Mouse (Mus musculus) liver, embryonic 16.5 days (tissue): ENCODE data around the gene Hnrnph3. TPM values are rescaled to one million over a fixed set of nuclear protein-coding genes. Genes with fewer than 3 reads are reported as not detected.

ENCODE experiments used
- ATAC-seq: fragments of 200-750 bp; cut with Nextera tagmentation; 2 replicates; pipeline ENCODE4 v1.8.0; 2017; ENCODE audit warnings: low read depth, mild to moderate bottlenecking, moderate number of reproducible peaks, moderate library complexity
- H3K27ac ChIP-seq: fragments of 300-500 bp; sonication (generic); 2 replicates; pipeline ENCODE4 v1.5.1; 2014; ENCODE audit warnings: mild to moderate bottlenecking, low read length
- H3K27me3 ChIP-seq: fragments of 300-500 bp; sonication (generic); 2 replicates; pipeline ENCODE4 v1.6.1; 2014; ENCODE audit warnings: low read depth, low read length, mixed read lengths; ENCODE audit not compliant: control insufficient read depth, insufficient read depth
- H3K36me3 ChIP-seq: fragments of 300-500 bp; sonication (generic); 2 replicates; pipeline ENCODE4 v1.6.1; 2014; ENCODE audit warnings: mild to moderate bottlenecking; ENCODE audit not compliant: control insufficient read depth, insufficient read depth
- H3K4me1 ChIP-seq: fragments of 300-500 bp; sonication (generic); 2 replicates; pipeline ENCODE4 v1.6.1; 2014; ENCODE audit warnings: low read depth, low read length, mixed read lengths; ENCODE audit not compliant: control insufficient read depth
- H3K4me2 ChIP-seq: fragments of 300-500 bp; sonication (generic); 2 replicates; pipeline ENCODE4 v1.6.1; 2014; ENCODE audit warnings: low read depth, low read length, mixed read lengths
- H3K4me3 ChIP-seq: fragments of 300-500 bp; sonication (generic); 2 replicates; pipeline ENCODE4 v1.5.1; 2014; ENCODE audit warnings: low read depth, mild to moderate bottlenecking, low read length
- H3K9ac ChIP-seq: fragments of 300-500 bp; sonication (generic); 2 replicates; pipeline ENCODE4 v1.6.1; 2014; ENCODE audit warnings: low read depth, low read length
- H3K9me3 ChIP-seq: fragments of 300-500 bp; sonication (generic); replicated peaks from 2 replicates; pipeline ENCODE4 v1.6.1; 2016; ENCODE audit warnings: low read length; ENCODE audit not compliant: control insufficient read depth
- WGBS: fragments of 180-500 bp; shearing (Covaris S2); extraction: QIAGEN DNeasy Blood & Tissue Kit; methylation state at CpG from one replicate; pipeline ENCODE4 v1.1.7; 2014; ENCODE audit not compliant: insufficient replicate concordance; 5-methylcytosine and 5-hydroxymethylcytosine counted together
- polyA plus RNA-seq: library from polyadenylated mRNA; unstranded; fragments of >200 nt; fragmentation: Nextera tagmentation; extraction: Ambion mirVana; gene quantifications from 2 replicates; pipeline ENCODE4 v1.2.1, GENCODE M21; 2015

Gene Hnrnph3
- polyA plus RNA-seq, 1 experiment from 2014 or later, result 22.2 TPM

DNA sequence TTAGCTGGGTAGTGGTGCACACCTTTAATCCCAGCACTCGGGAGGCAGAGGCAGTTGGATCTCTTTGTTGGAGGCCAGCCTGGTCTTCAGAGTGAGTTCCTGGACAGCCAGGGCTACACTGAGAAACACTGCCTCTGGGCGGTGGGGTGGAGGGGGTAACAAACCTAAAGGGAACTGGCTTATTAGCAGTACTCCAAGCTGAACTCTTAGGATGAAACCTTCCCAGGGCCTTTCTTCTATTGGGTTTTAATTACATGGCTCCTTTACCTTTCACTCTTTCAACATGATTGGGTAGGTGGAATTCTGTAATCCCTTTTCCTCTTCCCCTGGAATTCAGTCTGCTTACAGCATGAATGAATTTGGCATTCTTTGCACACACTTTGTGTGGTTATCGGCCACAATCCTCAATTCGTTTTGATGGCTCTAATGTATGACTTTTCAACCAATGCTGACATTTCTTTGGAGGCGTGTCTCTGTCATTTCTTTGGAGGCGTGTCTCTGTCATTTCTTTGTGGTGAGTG, 1.5 kb upstream of the Hnrnph3 start:
- no peaks in the 10 kb centered on the region for H3K9me3 ChIP-seq
- no peak overlapping the region for H3K4me3 ChIP-seq
- H3K4me1 ChIP-seq, result peaks cover 24% of the 10 kb centered on the region
- H3K36me3 ChIP-seq, result no peaks in the 10 kb centered on the region
- H3K9ac ChIP-seq, result no peak overlapping the region
- no peak overlapping the region for H3K4me2 ChIP-seq
- WGBS, result 52% methylated on average over 6 of the region's 6 CpGs
- H3K27me3 ChIP-seq, result no peaks in the 10 kb centered on the region
- no peak for ATAC-seq
- H3K27ac ChIP-seq, result no peak overlapping the region

GRCm38 (mm10) chr10:63025016-63025415, 999 bp upstream of the Hnrnph3 start:
- no peaks in the 10 kb centered on the region for H3K9me3 ChIP-seq
- no peaks in the 10 kb centered on the region for H3K36me3 ChIP-seq
- no peak for ATAC-seq
- peaks cover 28% of the 10 kb centered on the region for H3K4me1 ChIP-seq
- peak overlapping the region; percentile 92; the same call in 1 of the 2 replicates for H3K27ac ChIP-seq
- 25% methylated on average over 2 of the region's 2 CpGs for WGBS
- peak overlapping the region; percentile 95 for H3K4me3 ChIP-seq
- peak overlapping the region; percentile 95 for H3K4me2 ChIP-seq
- no peaks in the 10 kb centered on the region for H3K27me3 ChIP-seq
- no peak overlapping the region for H3K9ac ChIP-seq

- Histone ChIP-seq H3K9me3 (no peaks in the 10 kb centered on the region), H3K4me3 (peak overlapping the region; percentile 95), H3K36me3 (no peaks in the 10 kb centered on the region), H3K27me3 (no peaks in the 10 kb centered on the region), H3K27ac (peak overlapping the region; percentile 92), H3K4me2 (peak overlapping the region; percentile 95), H3K4me1 (peaks cover 28% of the 10 kb centered on the region), H3K9ac (peak overlapping the region; percentile 82)
- WGBS, result under 1% methylated on average over 8 of the region's 8 CpGs
- peak; percentile 25 for ATAC-seq
Measured at GRCm38 (mm10) chr10:63024580-63024910, 528 bp upstream of the Hnrnph3 start.

DNA sequence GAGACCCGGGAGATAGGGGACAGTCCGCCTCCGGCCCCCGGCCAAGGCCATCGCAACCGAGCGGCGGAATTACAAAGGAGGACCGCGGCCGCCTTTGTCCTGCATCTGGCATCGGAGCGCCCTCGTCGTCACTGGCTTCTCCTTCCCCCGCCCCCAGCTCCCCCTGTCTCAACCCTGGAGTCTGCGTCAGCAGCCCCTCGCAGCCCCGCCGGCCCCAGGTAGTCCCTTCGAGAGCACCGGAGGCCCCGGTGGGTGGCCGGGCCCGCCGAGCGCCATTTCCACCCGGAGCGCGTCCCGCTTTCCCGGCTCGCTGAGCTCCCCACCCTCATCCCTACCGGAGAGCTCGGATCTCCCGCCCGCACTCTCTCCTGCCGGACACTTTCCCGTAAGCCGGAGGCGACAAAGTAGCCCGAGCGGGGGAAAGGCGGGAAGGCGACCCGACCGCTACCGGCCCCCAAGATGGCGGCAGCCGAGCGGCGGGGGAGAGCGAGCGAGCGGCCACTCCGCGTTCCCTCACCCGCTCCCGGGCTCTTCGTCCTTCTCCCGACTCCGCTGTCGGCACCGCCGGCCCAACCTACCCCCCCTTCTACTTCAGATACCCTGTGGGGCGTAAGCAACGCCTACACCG, 782 bp downstream of the Hnrnph3 start:
- Histone ChIP-seq H3K36me3 (no peaks in the 10 kb centered on the region), H3K4me1 (peaks cover 28% of the 10 kb centered on the region), H3K9me3 (no peaks in the 10 kb centered on the region), H3K27me3 (no peaks in the 10 kb centered on the region), H3K27ac (peak overlapping the region; percentile 92), H3K4me2 (peak overlapping the region; percentile 95), H3K4me3 (peak overlapping the region; percentile 95), H3K9ac (peak overlapping the region; percentile 82)
- under 1% methylated on average over 67 of the region's 68 CpGs for WGBS
- ATAC-seq, result peak; percentile 15; the same call in 1 of the 2 replicates

DNA sequence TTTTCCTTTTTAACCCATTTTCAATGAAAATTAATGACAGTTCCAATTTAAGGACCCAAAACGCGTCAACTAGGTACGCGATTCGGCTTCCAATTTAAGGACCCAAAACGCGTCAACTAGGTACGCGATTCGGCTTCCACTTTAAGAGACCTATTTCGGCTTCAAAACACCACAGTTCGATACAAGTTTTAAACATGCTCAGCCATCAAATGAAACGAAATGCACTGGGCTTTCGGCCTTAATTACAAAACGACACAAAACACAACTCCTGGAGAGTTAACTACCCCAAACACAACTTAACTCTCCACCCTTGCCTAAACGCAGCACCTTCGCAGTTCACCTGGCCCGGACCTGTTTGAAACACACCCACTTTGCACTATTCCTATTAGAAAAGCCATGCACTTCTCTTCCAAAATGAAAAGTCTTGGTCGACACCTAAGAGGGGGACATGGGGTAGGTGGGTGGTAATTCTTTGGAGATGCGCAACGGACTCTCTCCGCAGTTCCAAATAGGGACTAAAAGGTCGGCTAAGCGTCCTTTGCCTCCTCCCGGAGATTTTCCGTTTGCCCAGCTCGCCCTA, 1.4 kb downstream of the Hnrnph3 start:
- Histone ChIP-seq H3K4me1 (peaks cover 28% of the 10 kb centered on the region), H3K9me3 (no peaks in the 10 kb centered on the region), H3K27me3 (no peaks in the 10 kb centered on the region), H3K4me2 (peak overlapping the region; percentile 95), H3K4me3 (peak overlapping the region; percentile 95), H3K36me3 (peaks cover 4% of the 10 kb centered on the region), H3K9ac (peak overlapping the region; percentile 82), H3K27ac (peak overlapping the region; percentile 92)
- under 1% methylated on average over 27 of the region's 27 CpGs for WGBS
- no peak for ATAC-seq

DNA sequence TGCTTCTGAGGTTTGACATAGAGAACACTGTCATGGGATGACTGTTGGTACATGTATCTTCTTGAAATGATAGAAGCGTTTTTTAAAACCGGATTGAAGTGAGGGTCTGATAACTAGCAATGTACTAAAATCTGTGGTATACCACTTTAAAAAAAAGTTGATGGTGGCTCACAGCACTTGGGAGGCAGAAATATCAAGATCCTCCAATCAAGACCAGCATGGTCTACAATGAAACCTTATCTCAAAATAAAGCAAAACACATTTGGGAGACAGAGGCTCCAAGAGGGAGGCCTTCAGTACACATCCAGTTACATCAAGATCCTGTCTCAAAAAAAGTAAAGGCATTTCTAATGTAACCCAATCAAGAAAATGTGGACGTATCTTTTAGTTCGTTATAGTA, 2.3 kb downstream of the Hnrnph3 start:
- no peaks in the 10 kb centered on the region for H3K9me3 ChIP-seq
- ATAC-seq, result no peak
- H3K4me3 ChIP-seq, result peak overlapping the region; percentile 95
- H3K27ac ChIP-seq, result no peak overlapping the region
- H3K36me3 ChIP-seq, result peaks cover 12% of the 10 kb centered on the region
- H3K27me3 ChIP-seq, result no peaks in the 10 kb centered on the region
- WGBS, result 13% methylated on average over 4 of the region's 4 CpGs
- H3K4me1 ChIP-seq, result peaks cover 28% of the 10 kb centered on the region
- H3K9ac ChIP-seq, result no peak overlapping the region; the same call in 1 of the 2 replicates
- peak overlapping the region; percentile 95 for H3K4me2 ChIP-seq

- WGBS, result 91% methylated on average over 6 of the region's 6 CpGs
- no peak for ATAC-seq
- Histone ChIP-seq H3K27me3 (no peaks in the 10 kb centered on the region), H3K9me3 (no peaks in the 10 kb centered on the region), H3K27ac (no peak overlapping the region), H3K4me1 (peaks cover 17% of the 10 kb centered on the region), H3K4me2 (no peak overlapping the region), H3K36me3 (peaks cover 29% of the 10 kb centered on the region), H3K9ac (no peak overlapping the region), H3K4me3 (no peak overlapping the region)
Measured at GRCm38 (mm10) chr10:63019304-63019703, 4.7 kb downstream of the Hnrnph3 start.

- no peak overlapping the region for H3K4me2 ChIP-seq
- ATAC-seq, result no peak
- H3K4me3 ChIP-seq, result no peak overlapping the region
- H3K27me3 ChIP-seq, result no peaks in the 10 kb centered on the region
- H3K27ac ChIP-seq, result no peak overlapping the region
- no peak overlapping the region for H3K9ac ChIP-seq
- no peaks in the 10 kb centered on the region for H3K4me1 ChIP-seq
- peaks cover 52% of the 10 kb centered on the region for H3K36me3 ChIP-seq
- H3K9me3 ChIP-seq, result no peaks in the 10 kb centered on the region
- 86% methylated on average over 9 of the region's 9 CpGs for WGBS
Measured at GRCm38 (mm10) chr10:63014168-63014567, 9.8 kb downstream of the Hnrnph3 start.

DNA sequence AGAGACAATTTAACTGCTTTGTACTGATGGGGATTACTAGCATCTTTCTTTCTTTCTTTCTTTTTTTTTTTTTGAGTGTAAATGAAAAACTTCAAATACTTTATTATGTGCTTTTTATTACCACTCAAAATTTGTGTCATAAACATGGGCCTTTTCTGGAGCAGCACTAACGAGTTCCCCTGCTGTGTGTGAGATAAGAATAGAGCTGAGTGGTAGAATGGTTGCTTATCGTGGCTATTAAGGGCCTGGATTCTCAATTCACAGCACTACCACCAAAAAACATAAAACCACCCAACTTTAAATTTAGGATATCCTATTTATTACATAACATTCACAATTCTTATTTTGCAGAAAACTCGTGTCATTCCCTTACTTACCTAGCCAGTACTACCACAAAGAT, 10.5 kb downstream of the Hnrnph3 start:
- ATAC-seq, result no peak
- Histone ChIP-seq H3K4me1 (no peaks in the 10 kb centered on the region), H3K9me3 (no peaks in the 10 kb centered on the region), H3K27ac (no peak overlapping the region), H3K36me3 (peaks cover 52% of the 10 kb centered on the region), H3K4me2 (no peak overlapping the region), H3K9ac (no peak overlapping the region), H3K4me3 (no peak overlapping the region), H3K27me3 (no peaks in the 10 kb centered on the region)
- 38% methylated on average over 3 of the region's 3 CpGs for WGBS
